ENCODE assay signal across 8 mouse cellular contexts in genomic region chr11:82990612-82991385, GRCm38 (mm10). TPM values are rescaled to one million over a fixed set of nuclear protein-coding genes. Genes with fewer than 3 reads are reported as not detected.
A peak's percentile ranks its signal among the peaks of the same experiment; 100 is the strongest.
DNase-seq lines count a peak whose midpoint lies in the region; ATAC-seq and TF ChIP-seq lines count a peak whose summit lies in the region.
"Not testable (repeated sequence)": the region's sequence is repeated elsewhere in the genome, so short reads cannot be mapped to it uniquely, and the experiment has no call there.

No protein-coding gene starts in this region.

- peak overlapping the region; percentile 70 for H3K4me3 ChIP-seq in bone marrow macrophage, adult 2 months (ENCODE audit: insufficient read depth, low read length)
- H3K4me3 ChIP-seq in forebrain, embryonic 13.5 days: peak overlapping the region; percentile 36
- H3K4me3 ChIP-seq in kidney, embryonic 16.5 days (ENCODE audit: low read length): peak overlapping the region; percentile 53
- peak overlapping the region; percentile 67 for H3K4me3 ChIP-seq in liver, embryonic 16.5 days (ENCODE audit: low read depth, low read length)
- H3K4me3 ChIP-seq in midbrain, embryonic 15.5 days: peak overlapping the region; percentile 31

- not testable (repeated sequence) for H3K9me3 ChIP-seq in forebrain, embryonic 13.5 days (replicated peaks); kidney, embryonic 16.5 days (ENCODE audit: low read length); liver, embryonic 16.5 days (replicated peaks; ENCODE audit: control insufficient read depth, low read length); midbrain, embryonic 15.5 days

- not testable (repeated sequence) for H3K27me3 ChIP-seq in forebrain, embryonic 13.5 days; kidney, embryonic 16.5 days (ENCODE audit: insufficient read depth, low read length); liver, embryonic 16.5 days (ENCODE audit: control insufficient read depth, insufficient read depth, low read depth, low read length); midbrain, embryonic 15.5 days (replicated peaks); splenic B cell, adult 2 months (ENCODE audit: control insufficient read depth, insufficient read depth, low read length, poor library complexity, severe bottlenecking)

- not testable (repeated sequence) for H3K36me3 ChIP-seq in forebrain, embryonic 13.5 days (ENCODE audit: poor library complexity, severe bottlenecking); kidney, embryonic 16.5 days (ENCODE audit: insufficient read depth, low read length); liver, embryonic 16.5 days (ENCODE audit: control insufficient read depth, insufficient read depth); midbrain, embryonic 15.5 days (replicated peaks); splenic B cell, adult 2 months (ENCODE audit: control insufficient read depth, insufficient read depth, low read length, poor library complexity, severe bottlenecking)

- H3K27ac ChIP-seq in bone marrow macrophage, adult 2 months (ENCODE audit: insufficient read depth, low read depth, low read length): peak overlapping the region; percentile 72
- H3K27ac ChIP-seq in forebrain, embryonic 13.5 days; liver, embryonic 16.5 days (ENCODE audit: low read length); midbrain, embryonic 15.5 days: not testable (repeated sequence)
- peak overlapping the region; percentile 63; the same call in 1 of the 2 replicates for H3K27ac ChIP-seq in kidney, embryonic 16.5 days (ENCODE audit: low read length)

- ATAC-seq in forebrain, embryonic 13.5 days: peak; percentile 58; the same call in 1 of the 2 replicates
- ATAC-seq in kidney, embryonic 16.5 days (ENCODE audit: low FRiP score, low TSS enrichment): peak; percentile 91
- ATAC-seq in liver, embryonic 16.5 days (ENCODE audit: low read depth): peak; percentile 75
- not testable (repeated sequence) for ATAC-seq in midbrain, embryonic 15.5 days (replicated peaks)

- WGBS in forebrain, embryonic 13.5 days: 16% methylated on average over 19 of the region's 19 CpGs
- 12% methylated on average over 19 of the region's 19 CpGs for WGBS in kidney, embryonic 16.5 days
- WGBS in liver, embryonic 16.5 days (ENCODE audit: insufficient replicate concordance): 9% methylated on average over 19 of the region's 19 CpGs
- WGBS in midbrain, embryonic 15.5 days: 13% methylated on average over 19 of the region's 19 CpGs

- TF ChIP-seq CTCF in bone marrow macrophage, adult 2 months (IDR thresholded peaks at IDR 0.05; ENCODE audit: low read depth, low read length): not testable (repeated sequence)

- peaks cover 18% of the 10 kb centered on the region for H3K4me1 ChIP-seq in bone marrow macrophage, adult 2 months (ENCODE audit: control insufficient read depth, insufficient read depth, low read length)
- H3K4me1 ChIP-seq in forebrain, embryonic 13.5 days: peaks cover 11% of the 10 kb centered on the region
- H3K4me1 ChIP-seq in kidney, embryonic 16.5 days (ENCODE audit: insufficient read depth, low read length): peaks cover 14% of the 10 kb centered on the region; the same call in 1 of the 2 replicates
- not testable (repeated sequence) for H3K4me1 ChIP-seq in liver, embryonic 16.5 days (ENCODE audit: control insufficient read depth, low read depth, low read length)
- H3K4me1 ChIP-seq in midbrain, embryonic 15.5 days: peaks cover 10% of the 10 kb centered on the region; the same call in 1 of the 2 replicates

- peak overlapping the region; percentile 64 for H3K4me2 ChIP-seq in forebrain, embryonic 13.5 days
- H3K4me2 ChIP-seq in kidney, embryonic 16.5 days (replicated peaks; ENCODE audit: low read depth, low read length): peak overlapping the region; percentile 66
- H3K4me2 ChIP-seq in liver, embryonic 16.5 days (ENCODE audit: low read depth, low read length): peak overlapping the region; percentile 67
- peak overlapping the region; percentile 54 for H3K4me2 ChIP-seq in midbrain, embryonic 15.5 days

- DNase-seq in 3T3-L1 (ENCODE audit: low read depth, low spot score): peak; percentile 81
- DNase-seq in heart, postnatal 10 days: peak; percentile 53 to 62
- peak; percentile 33 for DNase-seq in splenic B cell, adult 2 months (ENCODE audit: low read depth, low spot score)

- intact Hi-C loops in heart, postnatal 10 days (cut with DNase I): not testable (repeated sequence)

- TF ChIP-seq POLR2A in bone marrow macrophage, adult 2 months (IDR thresholded peaks at IDR 0.05; ENCODE audit: borderline replicate concordance, low read depth, low read length): not testable (repeated sequence)

- peak overlapping the region; percentile 52 for H3K9ac ChIP-seq in forebrain, embryonic 13.5 days
- peak overlapping the region; percentile 61 for H3K9ac ChIP-seq in kidney, embryonic 16.5 days (replicated peaks; ENCODE audit: low read length)
- peak overlapping the region; percentile 54 for H3K9ac ChIP-seq in liver, embryonic 16.5 days (ENCODE audit: low read depth, low read length)
- H3K9ac ChIP-seq in midbrain, embryonic 15.5 days: not testable (repeated sequence)

RNA-seq across cellular contexts. Expression of gene Slfn9, which starts 0.8 kb away (rescaled TPM):
- polyA plus RNA-seq in bone marrow macrophage, adult 2 months (2012; ENCODE audit: insufficient read depth, insufficient read length, missing spikeins): 19.8 and 21.1 TPM in 2 replicates
- polyA plus RNA-seq in forebrain, embryonic 13.5 days (2015; fragmentation: Nextera tagmentation; extraction: Ambion mirVana): 9.3 and 10.2 TPM in 2 replicates
- 1 to 10 TPM; 5.6 to 6.9 TPM for total RNA-seq in heart, postnatal 10 days (2021)
- polyA plus RNA-seq in kidney, embryonic 16.5 days (2015; fragmentation: Nextera tagmentation; extraction: Ambion mirVana): 18.1 and 18.2 TPM in 2 replicates
- 4.5 and 5.6 TPM in 2 replicates for polyA plus RNA-seq in liver, embryonic 16.5 days (2015; fragmentation: Nextera tagmentation; extraction: Ambion mirVana)
- 1.9 and 2.2 TPM in 2 replicates for polyA plus RNA-seq in midbrain, embryonic 15.5 days (2015; fragmentation: Nextera tagmentation; extraction: Ambion mirVana)

RNA-seq across cellular contexts. Expression of gene Slfn8, which starts 29.8 kb away (rescaled TPM):
- polyA plus RNA-seq in bone marrow macrophage, adult 2 months (2012; ENCODE audit: insufficient read depth, insufficient read length, missing spikeins): 63.6 and 69.5 TPM in 2 replicates
- 0.09 and 0.17 TPM in 2 replicates for polyA plus RNA-seq in forebrain, embryonic 13.5 days (2015; fragmentation: Nextera tagmentation; extraction: Ambion mirVana)
- total RNA-seq in heart, postnatal 10 days (2021): under 1 TPM; 0.35 to 0.45 TPM
- polyA plus RNA-seq in kidney, embryonic 16.5 days (2015; fragmentation: Nextera tagmentation; extraction: Ambion mirVana): 0.40 and 0.61 TPM in 2 replicates
- 0.40 and 0.51 TPM in 2 replicates for polyA plus RNA-seq in liver, embryonic 16.5 days (2015; fragmentation: Nextera tagmentation; extraction: Ambion mirVana)
- 0.26 and 0.27 TPM in 2 replicates for polyA plus RNA-seq in midbrain, embryonic 15.5 days (2015; fragmentation: Nextera tagmentation; extraction: Ambion mirVana)

RNA-seq across cellular contexts. Expression of gene Slfn5, which starts 39.6 kb away (rescaled TPM):
- polyA plus RNA-seq in bone marrow macrophage, adult 2 months (2012; ENCODE audit: insufficient read depth, insufficient read length, missing spikeins): 97.8 and 116 TPM in 2 replicates
- 0.18 and 0.30 TPM in 2 replicates for polyA plus RNA-seq in forebrain, embryonic 13.5 days (2015; fragmentation: Nextera tagmentation; extraction: Ambion mirVana)
- 10 to 100 TPM; 70.4 to 70.6 TPM for total RNA-seq in heart, postnatal 10 days (2021)
- polyA plus RNA-seq in kidney, embryonic 16.5 days (2015; fragmentation: Nextera tagmentation; extraction: Ambion mirVana): 7.8 and 9.6 TPM in 2 replicates
- 1.6 TPM in 2 replicates for polyA plus RNA-seq in liver, embryonic 16.5 days (2015; fragmentation: Nextera tagmentation; extraction: Ambion mirVana)
- polyA plus RNA-seq in midbrain, embryonic 15.5 days (2015; fragmentation: Nextera tagmentation; extraction: Ambion mirVana): 1.4 and 1.8 TPM in 2 replicates

Comparison
In these comparisons a context has a peak if more than half of its experiments do, and no peak if none do; other contexts are left out.
1. RNA of gene Slfn8, which starts 29.8 kb away (polyA plus RNA-seq): 63.6 to 69.5 TPM in bone marrow macrophage, adult 2 months; 0.40 to 0.61 TPM in kidney, embryonic 16.5 days, 0.40 to 0.51 TPM in liver, embryonic 16.5 days, 0.26 to 0.27 TPM in midbrain, embryonic 15.5 days and 0.09 to 0.17 TPM in forebrain, embryonic 13.5 days; every median in the first group is over 10 times any median in the second.
2. Peak in every context shown above with its lines, with median percentiles within 50 percentile points of each other: DNase-seq, H3K4me3 ChIP-seq and H3K4me2 ChIP-seq.